ENCODE assay signal across 13 mouse cellular contexts in the genomic region with DNA sequence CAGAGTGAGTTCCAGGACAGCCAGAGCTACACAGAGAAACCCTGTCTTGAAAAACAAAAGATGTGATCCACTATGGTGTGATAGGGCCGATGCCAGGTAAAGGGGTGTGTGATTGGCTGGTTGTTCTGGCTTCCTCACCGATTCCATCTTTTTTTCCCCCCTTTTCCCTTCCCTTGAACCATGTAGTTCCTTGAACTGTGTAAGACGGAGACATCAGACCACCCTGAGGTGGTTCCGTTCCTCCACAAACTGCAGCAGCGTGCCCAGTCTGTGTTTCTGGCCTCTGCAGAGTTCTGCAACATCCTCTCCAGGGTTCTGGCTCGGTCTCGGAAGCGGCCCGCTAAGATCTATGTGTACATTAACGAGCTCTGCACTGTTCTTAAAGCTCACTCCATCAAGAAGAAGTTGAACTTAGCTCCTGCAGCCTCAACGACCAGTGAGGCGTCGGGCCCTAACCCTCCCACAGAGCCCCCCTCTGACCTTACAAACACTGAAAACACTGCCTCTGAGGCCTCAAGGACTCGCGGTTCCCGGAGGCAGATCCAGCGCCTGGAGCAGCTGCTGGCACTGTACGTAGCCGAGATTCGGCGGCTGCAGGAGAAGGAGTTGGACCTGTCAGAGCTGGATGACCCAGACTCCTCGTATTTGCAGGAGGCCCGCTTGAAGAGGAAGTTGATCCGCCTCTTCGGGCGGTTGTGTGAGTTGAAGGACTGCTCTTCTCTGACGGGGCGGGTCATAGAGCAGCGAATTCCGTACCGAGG. TPM values are rescaled to one million over a fixed set of nuclear protein-coding genes. Genes with fewer than 3 reads are reported as not detected.
DNase-seq lines count a peak whose midpoint lies in the region; ATAC-seq and TF ChIP-seq lines count a peak whose summit lies in the region.
"Had no signal": no experiment of that assay in that cellular context is flagged by ENCODE, and none has a peak within 500 bp of the region (broad histone marks: within the 10 kb centered on the region; RNA-seq: fewer than 3 reads in every experiment).

No protein-coding gene starts in this region.

- ATAC-seq in heart, embryonic 13.5 days (ENCODE audit: extremely low read depth, insufficient number of reproducible peaks, low FRiP score, low TSS enrichment), result no peak
- no peak for ATAC-seq in liver, postnatal 0 days
- no peak for ATAC-seq in liver, embryonic 12.5 days
- no peak for ATAC-seq in limb, embryonic 13.5 days (ENCODE audit: low FRiP score, low read depth)

- H3K27me3 ChIP-seq in heart, embryonic 13.5 days (replicated peaks), result no peaks in the 10 kb centered on the region
- no peaks in the 10 kb centered on the region for H3K27me3 ChIP-seq in liver, postnatal 0 days (ENCODE audit: insufficient read depth, low read length)
- no peaks in the 10 kb centered on the region for H3K27me3 ChIP-seq in liver, embryonic 12.5 days (replicated peaks)
- H3K27me3 ChIP-seq in limb, embryonic 13.5 days, result no peaks in the 10 kb centered on the region
- H3K27me3 ChIP-seq: neural tube, embryonic 13.5 days; stomach, embryonic 15.5 days had no signal

- no peak overlapping the region for H3K27ac ChIP-seq in heart, embryonic 13.5 days (replicated peaks)
- no peak overlapping the region for H3K27ac ChIP-seq in liver, postnatal 0 days (ENCODE audit: low read depth)
- H3K27ac ChIP-seq in liver, embryonic 12.5 days, result no peak overlapping the region; the same call in 1 of the 2 replicates
- H3K27ac ChIP-seq in limb, embryonic 13.5 days, result no peak overlapping the region
- H3K27ac ChIP-seq: liver, embryonic 14.5 days; neural tube, embryonic 13.5 days had no signal

- no peak overlapping the region for H3K4me3 ChIP-seq in heart, embryonic 13.5 days
- no peak overlapping the region for H3K4me3 ChIP-seq in liver, postnatal 0 days (ENCODE audit: low read depth, low read length)
- H3K4me3 ChIP-seq in liver, embryonic 12.5 days, result no peak overlapping the region
- H3K4me3 ChIP-seq in limb, embryonic 13.5 days, result 0 out of 2 replicates have a peak overlapping the region, but pooled peaks have one; percentile 89

- TF ChIP-seq EP300 in liver, postnatal 0 days (IDR thresholded peaks at IDR 0.05; ENCODE audit: low read depth), result no peak

- H3K9me3 ChIP-seq in heart, embryonic 13.5 days, result no peaks in the 10 kb centered on the region
- no peaks in the 10 kb centered on the region for H3K9me3 ChIP-seq in liver, postnatal 0 days (ENCODE audit: low read length)
- no peaks in the 10 kb centered on the region for H3K9me3 ChIP-seq in liver, embryonic 12.5 days (replicated peaks)
- no peaks in the 10 kb centered on the region for H3K9me3 ChIP-seq in limb, embryonic 13.5 days
- H3K9me3 ChIP-seq: neural tube, embryonic 13.5 days; stomach, embryonic 15.5 days had no signal

- H3K36me3 ChIP-seq in heart, embryonic 13.5 days, result peaks cover 47% of the 10 kb centered on the region
- H3K36me3 ChIP-seq in liver, postnatal 0 days (replicated peaks; ENCODE audit: insufficient read depth, low read length), result peaks cover 38% of the 10 kb centered on the region
- peaks cover 49% of the 10 kb centered on the region for H3K36me3 ChIP-seq in liver, embryonic 12.5 days
- peaks cover 46% of the 10 kb centered on the region for H3K36me3 ChIP-seq in limb, embryonic 13.5 days

- H3K9ac ChIP-seq in heart, embryonic 13.5 days, result no peak overlapping the region
- no peak overlapping the region for H3K9ac ChIP-seq in liver, postnatal 0 days (replicated peaks)
- H3K9ac ChIP-seq in liver, embryonic 12.5 days, result no peak overlapping the region
- H3K9ac ChIP-seq in limb, embryonic 13.5 days, result 0 out of 2 replicates have a peak overlapping the region, but pooled peaks have one; percentile 39
- H3K9ac ChIP-seq: liver, embryonic 14.5 days had no signal

- intact Hi-C loops in heart, postnatal 14 days (cut with DNase I), result no loop called here

- peak overlapping the region; percentile 99 for H3K4me2 ChIP-seq in heart, embryonic 13.5 days
- peak overlapping the region; percentile 97; the same call in 1 of the 2 replicates for H3K4me2 ChIP-seq in liver, postnatal 0 days (ENCODE audit: low read depth, low read length)
- H3K4me2 ChIP-seq in liver, embryonic 12.5 days, result no peak overlapping the region
- 0 out of 2 replicates have a peak overlapping the region, but pooled peaks have one; percentile 9 for H3K4me2 ChIP-seq in limb, embryonic 13.5 days (replicated peaks)

- DNase-seq in heart, postnatal 14 days, result no peak
- no peak for DNase-seq in liver, postnatal 0 days
- peak; percentile 40 for DNase-seq in R1 (ENCODE audit: low read depth, low spot score)
- no peak for DNase-seq in gastrocnemius, postnatal 25 days
- DNase-seq: adrenal gland, postnatal 14 days; thymus, postnatal 25 days had no signal

- TF ChIP-seq CTCF in liver, postnatal 0 days (IDR thresholded peaks at IDR 0.05; ENCODE audit: low read depth), result no peak

- H3K4me1 ChIP-seq in heart, embryonic 13.5 days, result peaks cover 36% of the 10 kb centered on the region
- peaks cover 29% of the 10 kb centered on the region for H3K4me1 ChIP-seq in liver, postnatal 0 days (ENCODE audit: insufficient read depth)
- H3K4me1 ChIP-seq in liver, embryonic 12.5 days, result peaks cover 59% of the 10 kb centered on the region
- H3K4me1 ChIP-seq in limb, embryonic 13.5 days, result peaks cover 38% of the 10 kb centered on the region

- WGBS in heart, embryonic 13.5 days, result 89% methylated on average over 31 of the region's 31 CpGs
- 89% methylated on average over 31 of the region's 31 CpGs for WGBS in liver, postnatal 0 days (ENCODE audit: insufficient replicate concordance)
- WGBS in liver, embryonic 12.5 days (ENCODE audit: insufficient replicate concordance), result 85% methylated on average over 31 of the region's 31 CpGs
- 92% methylated on average over 31 of the region's 31 CpGs for WGBS in limb, embryonic 13.5 days

RNA-seq across cellular contexts. Expression of a gene that starts 2.0 kb away (rescaled TPM):
- 31.7 and 35.3 TPM in 2 replicates for polyA plus RNA-seq in heart, embryonic 13.5 days (2015; fragmentation: Nextera tagmentation; extraction: Ambion mirVana)
- total RNA-seq in heart, postnatal 14 days (2021), result 10 to 100 TPM; 11.3 to 13.7 TPM
- polyA plus RNA-seq in liver, postnatal 0 days (2015; fragmentation: Nextera tagmentation; extraction: Ambion mirVana), result 12.6 and 13.0 TPM in 2 replicates
- 33.4 and 37.1 TPM in 2 replicates for polyA plus RNA-seq in liver, embryonic 12.5 days (2016; fragmentation: Nextera tagmentation; extraction: Ambion mirVana)
- 59.6 and 65.4 TPM in 2 replicates for polyA plus RNA-seq in limb, embryonic 13.5 days (2015; fragmentation: Nextera tagmentation; extraction: Ambion mirVana)
- 10 to 100 TPM; 10.2 to 11.7 TPM for total RNA-seq in gastrocnemius, postnatal 25 days (2021)

RNA-seq across cellular contexts. Expression of a gene that starts 4.5 kb away (rescaled TPM):
- 34.2 and 36.8 TPM in 2 replicates for polyA plus RNA-seq in heart, embryonic 13.5 days (2015; fragmentation: Nextera tagmentation; extraction: Ambion mirVana)
- 100 to 1,000 TPM in 1 of 2 experiments, 10 to 100 TPM in 1; 92.8 to 100 TPM for total RNA-seq in heart, postnatal 14 days (2021)
- polyA plus RNA-seq in liver, postnatal 0 days (2015; fragmentation: Nextera tagmentation; extraction: Ambion mirVana), result 47.0 and 47.9 TPM in 2 replicates
- 29.4 and 30.1 TPM in 2 replicates for polyA plus RNA-seq in liver, embryonic 12.5 days (2016; fragmentation: Nextera tagmentation; extraction: Ambion mirVana)
- 27.4 and 28.4 TPM in 2 replicates for polyA plus RNA-seq in limb, embryonic 13.5 days (2015; fragmentation: Nextera tagmentation; extraction: Ambion mirVana)
- 10 to 100 TPM; 31.2 to 41.2 TPM for total RNA-seq in gastrocnemius, postnatal 25 days (2021)

RNA-seq across cellular contexts. Expression of a gene that starts 4.5 kb away (rescaled TPM):
- polyA plus RNA-seq in heart, embryonic 13.5 days (2015; fragmentation: Nextera tagmentation; extraction: Ambion mirVana), result 12.8 and 12.9 TPM in 2 replicates
- 10 to 100 TPM; 16.8 to 20.3 TPM for total RNA-seq in heart, postnatal 14 days (2021)
- polyA plus RNA-seq in liver, postnatal 0 days (2015; fragmentation: Nextera tagmentation; extraction: Ambion mirVana), result 7.1 and 7.9 TPM in 2 replicates
- 13.6 and 14.8 TPM in 2 replicates for polyA plus RNA-seq in liver, embryonic 12.5 days (2016; fragmentation: Nextera tagmentation; extraction: Ambion mirVana)
- 16.3 and 16.6 TPM in 2 replicates for polyA plus RNA-seq in limb, embryonic 13.5 days (2015; fragmentation: Nextera tagmentation; extraction: Ambion mirVana)
- total RNA-seq in gastrocnemius, postnatal 25 days (2021), result 10 to 100 TPM; 11.1 to 11.3 TPM

RNA-seq across cellular contexts. Expression of a gene that starts 6.3 kb away (rescaled TPM):
- polyA plus RNA-seq in heart, embryonic 13.5 days (2015; fragmentation: Nextera tagmentation; extraction: Ambion mirVana), result 0.19 TPM in 1 of 2 replicates, not detected in the other
- total RNA-seq in heart, postnatal 14 days (2021), result not detected
- 0.41 and 0.54 TPM in 2 replicates for polyA plus RNA-seq in liver, postnatal 0 days (2015; fragmentation: Nextera tagmentation; extraction: Ambion mirVana)
- 0.51 and 0.78 TPM in 2 replicates for polyA plus RNA-seq in liver, embryonic 12.5 days (2016; fragmentation: Nextera tagmentation; extraction: Ambion mirVana)
- polyA plus RNA-seq in limb, embryonic 13.5 days (2015; fragmentation: Nextera tagmentation; extraction: Ambion mirVana), result 0.27 and 0.55 TPM in 2 replicates
- not detected for total RNA-seq in gastrocnemius, postnatal 25 days (2021)
- total RNA-seq: adrenal gland, postnatal 14 days; gastrocnemius, postnatal 4 days had no signal

RNA-seq across cellular contexts. Expression of a gene that starts 18.1 kb away (rescaled TPM):
- polyA plus RNA-seq in heart, embryonic 13.5 days (2015; fragmentation: Nextera tagmentation; extraction: Ambion mirVana), result 32.6 and 37.6 TPM in 2 replicates
- total RNA-seq in heart, postnatal 14 days (2021), result 10 to 100 TPM; 54.7 to 58.6 TPM
- polyA plus RNA-seq in liver, postnatal 0 days (2015; fragmentation: Nextera tagmentation; extraction: Ambion mirVana), result 6.8 and 7.4 TPM in 2 replicates
- 17.3 and 18.4 TPM in 2 replicates for polyA plus RNA-seq in liver, embryonic 12.5 days (2016; fragmentation: Nextera tagmentation; extraction: Ambion mirVana)
- 54.2 and 59.2 TPM in 2 replicates for polyA plus RNA-seq in limb, embryonic 13.5 days (2015; fragmentation: Nextera tagmentation; extraction: Ambion mirVana)
- total RNA-seq in gastrocnemius, postnatal 25 days (2021), result 10 to 100 TPM; 27.3 to 28.5 TPM
